Mouse (Mus musculus): Measurements from ENCODE around the gene Mllt10. TPM values are rescaled to one million over a fixed set of nuclear protein-coding genes. Genes with fewer than 3 reads are reported as not detected.

The Mllt10 gene
- total and polyA plus RNA-seq, 3 experiments, result 20.6 to 32.8 (median 32.5) TPM

DNA sequence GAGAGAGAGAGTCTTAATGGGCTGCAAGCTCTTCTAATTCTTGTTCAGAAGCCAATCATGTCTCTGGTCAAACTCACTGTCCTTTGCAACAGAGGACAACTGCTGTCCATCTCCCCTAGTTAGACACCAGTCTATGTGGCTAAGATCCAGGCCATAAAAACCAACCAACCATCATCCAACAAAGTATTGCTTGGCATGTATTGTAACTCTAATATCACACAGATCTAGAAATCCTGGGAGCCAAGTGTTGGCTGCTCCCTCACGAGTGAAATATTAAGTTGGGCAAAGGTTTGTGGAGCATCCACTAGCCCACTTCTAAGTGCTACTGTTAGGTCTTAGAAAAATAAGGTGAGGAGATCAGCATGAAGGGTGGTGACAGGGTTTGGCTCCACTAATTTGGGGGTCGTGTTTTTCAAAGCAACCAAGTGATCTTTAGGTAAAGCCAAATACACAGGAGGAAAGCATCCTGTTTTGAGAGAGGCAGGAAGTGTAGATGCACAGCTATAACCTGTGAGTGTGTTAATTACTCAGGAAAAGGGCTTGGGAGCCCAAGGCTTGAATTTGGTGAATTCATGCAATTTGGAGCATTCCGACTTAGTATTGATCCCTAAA, 16.8 kb upstream of the Mllt10 start:
- TF ChIP-seq CTCF (IDR thresholded peaks at IDR 0.05), result no peak
- TF ChIP-seq EP300 (IDR thresholded peaks at IDR 0.05; ENCODE audit: insufficient read depth, low read depth, low read length), result no peak
- TF ChIP-seq POLR2A (IDR thresholded peaks at IDR 0.05; ENCODE audit: insufficient read depth, low read depth, low read length), result no peak
- WGBS, result 72% methylated on average over 3 of the region's 3 CpGs
- H3K27me3 ChIP-seq (ENCODE audit: control insufficient read depth, insufficient read depth, low read length), result no peaks in the 10 kb centered on the region
- intact Hi-C loops (cut with DNase I), result no loop called here
- H3K4me1 ChIP-seq (ENCODE audit: control insufficient read depth, insufficient read depth, low read length), result no peaks in the 10 kb centered on the region
- no peaks in the 10 kb centered on the region for H3K79me2 ChIP-seq (replicated peaks; ENCODE audit: control insufficient read depth, insufficient read depth, low read length)
- H3K4me3 ChIP-seq, result no peak overlapping the region
- H3K27ac ChIP-seq, result no peak overlapping the region
- no peak for DNase-seq
- no peaks in the 10 kb centered on the region for H3K36me3 ChIP-seq (ENCODE audit: control insufficient read depth, insufficient read depth, low read length)
- no peak overlapping the region for H3K9ac ChIP-seq (ENCODE audit: low read depth, low read length)

DNA sequence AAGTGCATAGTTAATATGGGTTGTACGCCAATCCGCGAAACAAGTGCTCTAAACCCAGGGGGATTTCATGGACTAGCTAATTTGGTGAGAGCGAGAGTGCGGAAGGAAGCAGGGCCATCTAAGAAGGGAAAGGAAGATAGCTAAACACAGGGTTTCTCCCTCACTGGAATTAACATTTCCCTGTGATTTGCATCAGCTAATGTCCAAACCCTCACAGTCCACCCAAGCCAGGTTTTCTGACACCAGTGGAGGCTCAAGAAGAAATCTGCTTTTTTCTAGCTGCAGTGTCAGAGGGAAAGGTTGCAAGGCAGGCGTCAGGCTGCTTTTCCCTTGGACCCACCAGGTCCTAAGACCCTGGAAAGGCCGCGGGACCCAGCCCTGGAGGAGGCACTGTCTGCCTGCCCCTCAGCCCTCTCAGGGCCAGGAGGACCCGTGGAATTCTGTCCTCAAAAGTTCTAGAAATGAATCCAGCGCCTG, 16.1 kb upstream of the Mllt10 start:
- no peak overlapping the region for H3K9ac ChIP-seq (ENCODE audit: low read depth, low read length)
- H3K27me3 ChIP-seq (ENCODE audit: control insufficient read depth, insufficient read depth, low read length), result no peaks in the 10 kb centered on the region
- H3K36me3 ChIP-seq (ENCODE audit: control insufficient read depth, insufficient read depth, low read length), result no peaks in the 10 kb centered on the region
- no peaks in the 10 kb centered on the region for H3K79me2 ChIP-seq (replicated peaks; ENCODE audit: control insufficient read depth, insufficient read depth, low read length)
- no peak for TF ChIP-seq POLR2A (IDR thresholded peaks at IDR 0.05; ENCODE audit: insufficient read depth, low read depth, low read length)
- TF ChIP-seq EP300 (IDR thresholded peaks at IDR 0.05; ENCODE audit: insufficient read depth, low read depth, low read length), result no peak
- TF ChIP-seq CTCF (IDR thresholded peaks at IDR 0.05), result no peak
- H3K4me1 ChIP-seq (ENCODE audit: control insufficient read depth, insufficient read depth, low read length), result no peaks in the 10 kb centered on the region
- no peak for DNase-seq
- H3K4me3 ChIP-seq, result no peak overlapping the region
- no peak overlapping the region for H3K27ac ChIP-seq
- intact Hi-C loops (cut with DNase I), result no loop called here
- 85% methylated on average over 10 of the region's 10 CpGs for WGBS

DNA sequence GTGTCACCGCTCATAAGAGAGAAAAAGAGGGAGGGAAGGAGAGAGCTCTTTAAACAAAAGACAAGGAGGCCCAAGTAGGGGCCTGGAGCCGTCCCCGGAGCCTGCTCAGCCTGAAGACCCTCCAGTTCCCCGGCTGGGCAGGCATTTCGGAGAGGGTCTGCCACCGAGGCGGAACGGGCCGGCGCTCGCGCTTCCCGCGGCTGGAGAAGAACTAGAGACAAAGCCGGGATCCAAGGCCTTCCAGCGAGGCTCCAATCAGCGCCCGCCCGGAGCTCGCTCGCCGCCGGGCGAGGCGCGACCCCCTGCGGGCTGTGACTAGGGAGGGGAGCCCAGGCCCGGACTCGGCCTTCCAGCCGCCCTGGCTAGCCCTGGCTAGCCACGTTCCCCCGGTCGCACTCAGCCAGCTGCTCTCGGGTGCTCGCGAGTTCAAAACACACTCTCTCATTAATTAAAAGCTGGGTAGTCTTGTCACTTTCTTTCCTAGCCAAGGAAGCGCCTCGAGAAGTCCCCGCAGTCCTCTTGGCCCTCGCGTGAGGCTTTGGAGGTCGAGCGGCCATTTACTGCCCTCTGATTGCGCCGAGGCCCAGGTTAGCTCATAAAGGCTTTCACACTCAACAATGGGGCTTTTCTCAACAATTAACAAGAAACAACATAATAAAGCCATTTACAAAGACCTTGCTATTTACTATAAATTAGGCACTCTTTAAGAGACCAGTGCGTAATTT, 15.3 kb upstream of the Mllt10 start:
- Histone ChIP-seq H3K27me3 (ENCODE audit: control insufficient read depth, insufficient read depth, low read length) (no peaks in the 10 kb centered on the region), H3K79me2 (replicated peaks; ENCODE audit: control insufficient read depth, insufficient read depth, low read length) (no peaks in the 10 kb centered on the region), H3K4me3 (no peak overlapping the region), H3K9ac (ENCODE audit: low read depth, low read length) (no peak overlapping the region), H3K36me3 (ENCODE audit: control insufficient read depth, insufficient read depth, low read length) (no peaks in the 10 kb centered on the region; the same call in 1 of the 2 replicates), H3K4me1 (ENCODE audit: control insufficient read depth, insufficient read depth, low read length) (no peaks in the 10 kb centered on the region), H3K27ac (no peak overlapping the region)
- 50% methylated on average over 46 of the region's 46 CpGs for WGBS
- intact Hi-C loops (cut with DNase I), result no loop called here
- peak in 1 of 2 experiments; percentile 32 for DNase-seq
- TF ChIP-seq EP300 (IDR thresholded peaks at IDR 0.05; ENCODE audit: insufficient read depth, low read depth, low read length) (no peak), POLR2A (IDR thresholded peaks at IDR 0.05; ENCODE audit: insufficient read depth, low read depth, low read length) (no peak), CTCF (IDR thresholded peaks at IDR 0.05) (no peak)

DNA sequence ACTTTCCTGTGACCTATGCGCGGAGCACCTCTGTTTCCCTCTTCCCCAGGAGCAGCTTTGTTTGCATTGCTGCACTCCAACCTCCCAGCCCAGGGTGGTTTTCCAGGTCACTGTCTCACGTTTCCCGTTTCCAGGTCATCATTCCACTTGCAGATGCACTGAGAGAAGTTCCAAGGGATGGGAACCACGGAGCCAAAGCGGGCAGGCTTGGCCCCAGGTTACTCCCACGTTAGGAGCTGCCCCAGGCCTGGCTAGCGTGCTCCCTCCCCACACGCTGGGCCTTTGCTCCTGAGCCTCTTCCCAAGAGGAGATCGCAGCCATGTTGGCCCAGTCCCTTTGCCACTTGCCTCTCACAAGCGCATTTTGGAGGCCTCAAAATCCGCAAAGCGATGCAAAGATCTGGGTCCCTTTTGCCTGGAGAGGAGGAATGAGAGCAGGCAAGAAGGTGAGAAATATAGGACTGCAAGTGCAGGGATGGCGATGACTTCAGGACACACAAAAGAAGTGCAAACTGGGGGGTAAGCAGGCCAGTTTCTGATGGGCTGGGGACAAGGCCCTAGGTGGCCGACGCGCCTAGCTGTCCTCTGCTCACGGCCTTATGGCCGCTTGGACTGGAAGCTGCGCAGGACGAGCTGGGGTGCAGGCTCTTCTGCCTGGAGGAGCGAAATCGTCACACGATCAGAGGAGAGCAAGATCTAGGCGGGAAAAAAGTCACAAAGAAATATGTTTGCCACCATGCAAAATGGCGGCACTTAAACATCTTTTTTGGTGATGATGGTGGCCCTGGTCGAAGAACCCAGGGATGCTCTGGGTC, 14.5 kb upstream of the Mllt10 start:
- Histone ChIP-seq H3K9ac (ENCODE audit: low read depth, low read length) (no peak overlapping the region), H3K27ac (no peak overlapping the region), H3K4me3 (no peak overlapping the region)

DNA sequence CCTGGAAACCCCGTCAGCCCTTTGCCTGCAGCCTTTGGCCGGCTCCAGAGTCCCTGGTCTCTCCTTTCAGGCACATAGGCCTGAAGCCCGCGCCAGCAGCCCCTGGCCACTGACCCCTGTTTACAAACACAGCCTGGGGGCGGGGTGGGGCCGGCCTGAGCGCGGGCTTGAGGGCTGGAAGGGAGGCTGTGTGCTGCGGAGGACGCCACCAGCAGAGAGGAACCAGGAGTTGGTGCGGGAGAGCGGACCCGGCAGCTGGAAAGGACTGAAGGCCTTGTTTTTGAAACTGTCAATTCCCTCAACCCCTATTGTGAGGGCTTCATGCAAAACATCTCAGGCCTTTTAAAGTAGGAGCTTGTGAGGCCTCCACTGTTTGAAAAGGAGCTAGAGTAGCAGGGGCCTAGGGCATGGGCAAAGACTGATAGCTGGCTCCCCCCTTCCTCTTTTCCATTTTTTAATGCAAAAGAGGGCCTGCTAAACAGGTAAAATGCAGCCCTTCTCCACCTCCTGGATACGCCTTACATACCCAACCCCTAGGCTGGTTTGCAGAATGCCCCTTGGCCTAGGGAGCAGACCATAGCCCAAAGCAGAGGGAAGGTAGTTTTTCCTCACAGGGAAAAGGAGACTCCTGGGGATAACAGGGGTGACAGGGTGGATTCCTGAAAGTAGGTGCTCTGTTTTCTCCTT, 13.7 kb upstream of the Mllt10 start:
- Histone ChIP-seq H3K27me3 (ENCODE audit: control insufficient read depth, insufficient read depth, low read length) (no peaks in the 10 kb centered on the region), H3K4me3 (no peak overlapping the region), H3K27ac (no peak overlapping the region), H3K36me3 (ENCODE audit: control insufficient read depth, insufficient read depth, low read length) (peaks cover 8% of the 10 kb centered on the region), H3K4me1 (ENCODE audit: control insufficient read depth, insufficient read depth, low read length) (peaks cover 1% of the 10 kb centered on the region), H3K9ac (ENCODE audit: low read depth, low read length) (no peak overlapping the region), H3K79me2 (replicated peaks; ENCODE audit: control insufficient read depth, insufficient read depth, low read length) (no peaks in the 10 kb centered on the region; the same call in 1 of the 2 replicates)
- DNase-seq, result no peak
- intact Hi-C loops (cut with DNase I), result no loop called here
- TF ChIP-seq CTCF (IDR thresholded peaks at IDR 0.05) (no peak), POLR2A (IDR thresholded peaks at IDR 0.05; ENCODE audit: insufficient read depth, low read depth, low read length) (no peak), EP300 (IDR thresholded peaks at IDR 0.05; ENCODE audit: insufficient read depth, low read depth, low read length) (no peak)
- WGBS, result 85% methylated on average over 14 of the region's 14 CpGs

More for the DNA sequence above, 14.5 kb upstream of the Mllt10 start:
- TF ChIP-seq EP300 (IDR thresholded peaks at IDR 0.05; ENCODE audit: insufficient read depth, low read depth, low read length) (no peak), CTCF (IDR thresholded peaks at IDR 0.05) (no peak), POLR2A (IDR thresholded peaks at IDR 0.05; ENCODE audit: insufficient read depth, low read depth, low read length) (no peak)
- H3K79me2 ChIP-seq (replicated peaks; ENCODE audit: control insufficient read depth, insufficient read depth, low read length), result no peaks in the 10 kb centered on the region
- H3K4me1 ChIP-seq (ENCODE audit: control insufficient read depth, insufficient read depth, low read length), result no peaks in the 10 kb centered on the region; the same call in 1 of the 2 replicates
- intact Hi-C loops (cut with DNase I), result no loop called here
- WGBS, result 94% methylated on average over 27 of the region's 27 CpGs
- no peak for DNase-seq
- no peaks in the 10 kb centered on the region for H3K27me3 ChIP-seq (ENCODE audit: control insufficient read depth, insufficient read depth, low read length)
- H3K36me3 ChIP-seq (ENCODE audit: control insufficient read depth, insufficient read depth, low read length), result peaks cover 3% of the 10 kb centered on the region
